12 mouse cellular contexts compared by ENCODE assay signal in genomic region chrX:58377926-58378325, GRCm38 (mm10).
A peak's percentile ranks its signal among the peaks of the same experiment; 100 is the strongest.
DNase-seq lines count a peak whose midpoint lies in the region; ATAC-seq and TF ChIP-seq lines count a peak whose summit lies in the region.
"Had no signal": no experiment of that assay in that cellular context is flagged by ENCODE, and none has a peak within 500 bp of the region (broad histone marks: within the 10 kb centered on the region; RNA-seq: fewer than 3 reads in every experiment).

No protein-coding gene starts in this region.

- no peak overlapping the region for H3K4me2 ChIP-seq in intestine, postnatal 0 days (replicated peaks; ENCODE audit: low read depth)
- H3K4me2 ChIP-seq in intestine, embryonic 15.5 days (replicated peaks) = no peak overlapping the region
- H3K4me2 ChIP-seq: limb, embryonic 12.5 days; midbrain, embryonic 12.5 days had no signal

- no peaks in the 10 kb centered on the region for H3K9me3 ChIP-seq in intestine, postnatal 0 days (ENCODE audit: control insufficient read depth)
- H3K9me3 ChIP-seq in intestine, embryonic 15.5 days = no peaks in the 10 kb centered on the region
- H3K9me3 ChIP-seq in ES-E14 (ENCODE audit: control insufficient read depth, insufficient read depth, low read depth, low read length) = no peaks in the 10 kb centered on the region
- H3K9me3 ChIP-seq: limb, embryonic 12.5 days; midbrain, embryonic 12.5 days had no signal

- H3K27me3 ChIP-seq in intestine, postnatal 0 days (replicated peaks; ENCODE audit: control insufficient read depth, insufficient read depth, low read length) = no peaks in the 10 kb centered on the region
- no peaks in the 10 kb centered on the region for H3K27me3 ChIP-seq in intestine, embryonic 15.5 days (replicated peaks)
- H3K27me3 ChIP-seq: limb, embryonic 12.5 days; midbrain, embryonic 12.5 days had no signal

- no peaks in the 10 kb centered on the region for H3K36me3 ChIP-seq in intestine, postnatal 0 days (ENCODE audit: control insufficient read depth, insufficient read depth)
- no peaks in the 10 kb centered on the region for H3K36me3 ChIP-seq in intestine, embryonic 15.5 days
- no peaks in the 10 kb centered on the region for H3K36me3 ChIP-seq in ES-E14 (ENCODE audit: control insufficient read depth, insufficient read depth, low read length, poor library complexity, severe bottlenecking)
- H3K36me3 ChIP-seq: limb, embryonic 12.5 days; midbrain, embryonic 12.5 days had no signal

- no peak overlapping the region for H3K27ac ChIP-seq in intestine, postnatal 0 days (ENCODE audit: low read depth, low read length)
- no peak overlapping the region for H3K27ac ChIP-seq in intestine, embryonic 15.5 days
- no peak overlapping the region for H3K27ac ChIP-seq in ES-E14 (ENCODE audit: insufficient read depth, low read depth, low read length, poor library complexity, severe bottlenecking)
- H3K27ac ChIP-seq in left cerebral cortex, adult 2 months = no peak overlapping the region
- H3K27ac ChIP-seq: limb, embryonic 12.5 days; midbrain, embryonic 12.5 days had no signal

- intact Hi-C loops in left cerebral cortex, adult 2 months (cut with DNase I) = loop anchor here (10.0 kb wide), 3 partner anchors 333 to 943 kb away; no protein-coding TSS in a partner anchor

- peak; percentile 6 for DNase-seq in ES-E14 (ENCODE audit: low read depth, low spot score)
- DNase-seq in brain, embryonic 14.5 days (ENCODE audit: low read depth) = peak; percentile 80
- peak in 1 of 2 experiments; percentile 6 for DNase-seq in left cerebral cortex, adult 2 months (ENCODE audit: extremely low spot score in 1 of 2, low spot score in 2 of 2)
- DNase-seq in ovary, postnatal 36 days (ENCODE audit: low spot score) = no peak
- no peak for DNase-seq in adrenal gland, postnatal 10 days
- no peak for DNase-seq in ovary, postnatal 14 days (ENCODE audit: low spot score)
- DNase-seq: adrenal gland, postnatal 36 days had no signal

- 0 out of 2 replicates have a peak, but pooled peaks have one; percentile 21 for TF ChIP-seq CTCF in intestine, postnatal 0 days (IDR thresholded peaks at IDR 0.05; ENCODE audit: low read depth)
- TF ChIP-seq CTCF in brain, embryonic 14.5 days (IDR thresholded peaks at IDR 0.05; ENCODE audit: borderline replicate concordance, extremely low read depth, insufficient read depth, insufficient read length) = peak; percentile 49; the same call in 1 of the 2 replicates
- peak; percentile 54 for TF ChIP-seq CTCF in left cerebral cortex, adult 2 months (IDR thresholded peaks at IDR 0.05)

- ATAC-seq in intestine, postnatal 0 days = no peak
- ATAC-seq in intestine, embryonic 15.5 days = no peak

- no peak overlapping the region for H3K4me3 ChIP-seq in intestine, postnatal 0 days (ENCODE audit: low read depth, low read length)
- no peak overlapping the region for H3K4me3 ChIP-seq in intestine, embryonic 15.5 days (replicated peaks)
- no peak overlapping the region for H3K4me3 ChIP-seq in ES-E14 (ENCODE audit: insufficient read depth in 1 of 2, low read depth in 1 of 2, low read length in 2 of 2, poor library complexity in 1 of 2, severe bottlenecking in 1 of 2)
- H3K4me3 ChIP-seq in left cerebral cortex, adult 2 months = no peak overlapping the region
- H3K4me3 ChIP-seq: erythroblast, embryonic 14.5 days; limb, embryonic 12.5 days; midbrain, embryonic 12.5 days had no signal

- no peak for TF ChIP-seq POLR2A in brain, embryonic 14.5 days (IDR thresholded peaks at IDR 0.05; ENCODE audit: borderline replicate concordance, extremely low read depth, insufficient read depth, insufficient read length, poor library complexity, severe bottlenecking)

- in situ Hi-C loops in ES-E14 (cut with MboI; ENCODE audit: low sequenced_read_pairs in 2 of 2, unreplicated experiment in 2 of 2) = loop anchor here in 1 of 2 experiments (25.0 kb wide), 1 partner anchor 441 kb away; no protein-coding TSS in a partner anchor

- 80% methylated on average over 3 of the region's 3 CpGs for WGBS in intestine, postnatal 0 days
- 73% methylated on average over 3 of the region's 3 CpGs for WGBS in intestine, embryonic 15.5 days

- H3K4me1 ChIP-seq in intestine, postnatal 0 days (replicated peaks; ENCODE audit: control insufficient read depth, insufficient read depth, low read length) = no peaks in the 10 kb centered on the region
- H3K4me1 ChIP-seq in intestine, embryonic 15.5 days (replicated peaks) = no peaks in the 10 kb centered on the region
- no peaks in the 10 kb centered on the region for H3K4me1 ChIP-seq in ES-E14 (ENCODE audit: control insufficient read depth in 2 of 2, insufficient read depth in 2 of 2, low read length in 2 of 2, poor library complexity in 1 of 2)
- H3K4me1 ChIP-seq: limb, embryonic 12.5 days; midbrain, embryonic 12.5 days had no signal

- H3K9ac ChIP-seq in intestine, postnatal 0 days (ENCODE audit: low read depth, low read length) = no peak overlapping the region
- no peak overlapping the region for H3K9ac ChIP-seq in intestine, embryonic 15.5 days
- H3K9ac ChIP-seq in ES-E14 (ENCODE audit: insufficient read depth, low read depth, low read length, poor library complexity, severe bottlenecking) = no peak overlapping the region
- H3K9ac ChIP-seq: limb, embryonic 12.5 days; midbrain, embryonic 12.5 days had no signal

TF ChIP-seq in ES-E14, 5 proteins besides CTCF, POLR2A, EP300 and RAD21:
- TF ChIP-seq ZC3H11A (IDR thresholded peaks at IDR 0.05; ENCODE audit: borderline replicate concordance, low read depth, low read length) (0 out of 2 replicates have a peak, but pooled peaks have one; percentile 15), CHD2 (IDR thresholded peaks at IDR 0.05; ENCODE audit: low read depth, low read length) (no peak)

Comparison
In these comparisons a context has a peak if more than half of its experiments do, and no peak if none do; other contexts are left out.
1. DNase-seq: peak in ES-E14 (single experiment) and brain, embryonic 14.5 days (single experiment); none in ovary, postnatal 36 days (single experiment), adrenal gland, postnatal 10 days (single experiment) and ovary, postnatal 14 days (single experiment).
2. Peak in every context shown above with its lines, with median percentiles within 50 percentile points of each other: CTCF ChIP-seq.